Mouse (Mus musculus) liver, adult 2 months (tissue): ENCODE results near the gene Clpb. TPM values are rescaled to one million over a fixed set of nuclear protein-coding genes. Genes with fewer than 3 reads are reported as not detected.

Experiments
- DNase-seq: peaks from one replicate; pipeline ENCODE4 v3.0.0-alpha.2; 2011; ENCODE audit warnings: low read depth, low spot score; ENCODE audit errors: extremely low read depth
- H3K27ac ChIP-seq: fragments of 200-500 bp; replicated peaks from 2 replicates; pipeline ENCODE4 v1.5.1; 2012; ENCODE audit warnings: low read depth, mild to moderate bottlenecking, control low read depth, inconsistent platforms, low read length; ENCODE audit not compliant: insufficient read depth
- H3K27me3 ChIP-seq: fragments of 200-500 bp; 2 replicates; pipeline ENCODE4 v1.6.1; 2012; ENCODE audit warnings: mild to moderate bottlenecking, moderate library complexity, low read length, inconsistent platforms; ENCODE audit not compliant: control insufficient read depth, insufficient read depth
- H3K36me3 ChIP-seq: fragments of 200-500 bp; 2 replicates; pipeline ENCODE4 v1.6.1; 2012; ENCODE audit warnings: low read length, inconsistent platforms; ENCODE audit not compliant: control insufficient read depth, insufficient read depth
- H3K4me1 ChIP-seq: fragments of 200-500 bp; 2 replicates; pipeline ENCODE4 v1.6.1; 2011; ENCODE audit warnings: low read length; ENCODE audit not compliant: control insufficient read depth, insufficient read depth
- H3K4me3 ChIP-seq: fragments of 200-500 bp; 2 replicates; pipeline ENCODE4 v1.5.1; 2011; ENCODE audit warnings: low read depth, mild to moderate bottlenecking, control low read depth, low read length, moderate library complexity; ENCODE audit not compliant: insufficient read depth
- H3K79me2 ChIP-seq: fragments of 200-500 bp; 2 replicates; pipeline ENCODE4 v1.6.1; 2012; ENCODE audit warnings: inconsistent platforms, mild to moderate bottlenecking, low read length, moderate library complexity; ENCODE audit not compliant: control insufficient read depth, insufficient read depth
- H3K9ac ChIP-seq: fragments of 200-500 bp; 2 replicates; pipeline ENCODE4 v1.6.1; 2012; ENCODE audit warnings: low read depth, mild to moderate bottlenecking, control low read depth, inconsistent platforms, low read length
- CTCF ChIP-seq: fragments of 200-500 bp; IDR thresholded peaks from 2 replicates; pipeline ENCODE4 v1.5.1; 2011; ENCODE audit warnings: low read depth, low read length, control low read depth
- POLR2A ChIP-seq: fragments of 200-500 bp; IDR thresholded peaks from 2 replicates; pipeline ENCODE4 v1.6.1; 2011; ENCODE audit warnings: low read length, control low read depth; ENCODE audit not compliant: insufficient read depth; ENCODE audit errors: extremely low read depth
- WGBS: fragments of 180-500 bp; shearing (Covaris S2); methylation state at CpG from one replicate; pipeline ENCODE4 v1.1.7; 2018; 5-methylcytosine and 5-hydroxymethylcytosine counted together
- polyA plus RNA-seq: library from polyadenylated mRNA; depleted of rRNA; stranded (reverse); fragments of >200 nt; gene quantifications from 2 replicates; pipeline ENCODE4 v1.2.3, GENCODE M21; 2012
- total RNA-seq: library from RNA; depleted of rRNA; stranded (reverse); fragments of >200 nt; gene quantifications from 2 replicates; pipeline ENCODE4 v1.2.3, GENCODE M21; 2014

The Clpb gene
- total and polyA plus RNA-seq, 2 experiments: 36.4 to 43.2 TPM

GRCm38 (mm10) chr7:101695483-101695882 lies 32.0 kb downstream of the Clpb start:
- H3K4me1 ChIP-seq: peaks cover 5% of the 10 kb centered on the region; the same call in 1 of the 2 replicates
- H3K27me3 ChIP-seq: no peaks in the 10 kb centered on the region
- no peak overlapping the region for H3K27ac ChIP-seq
- no peak overlapping the region for H3K9ac ChIP-seq
- H3K4me3 ChIP-seq: no peak overlapping the region
- no peak for DNase-seq
- 0 out of 2 replicates have a peak, but pooled peaks cover 2% of the 10 kb centered on the region for H3K79me2 ChIP-seq
- no peaks in the 10 kb centered on the region for H3K36me3 ChIP-seq
- WGBS: 78% methylated on average over 5 of the region's 5 CpGs
- TF ChIP-seq POLR2A (no peak), CTCF (no peak)

GRCm38 (mm10) chr7:101696931-101697723 lies 33.7 kb downstream of the Clpb start:
- H3K4me3 ChIP-seq: no peak overlapping the region
- no peak overlapping the region for H3K27ac ChIP-seq
- H3K79me2 ChIP-seq: 0 out of 2 replicates have a peak, but pooled peaks cover 3% of the 10 kb centered on the region
- DNase-seq: no peak
- no peak for TF ChIP-seq POLR2A
- no peak for TF ChIP-seq CTCF
- no peak overlapping the region for H3K9ac ChIP-seq
- peaks cover 2% of the 10 kb centered on the region; the same call in 1 of the 2 replicates for H3K4me1 ChIP-seq
- 79% methylated on average over 10 of the region's 10 CpGs for whole genome bisulfite sequencing
- H3K36me3 ChIP-seq: no peaks in the 10 kb centered on the region
- H3K27me3 ChIP-seq: no peaks in the 10 kb centered on the region

GRCm38 (mm10) chr7:101700296-101700695 lies 36.9 kb downstream of the Clpb start:
- Histone ChIP-seq H3K27me3 (no peaks in the 10 kb centered on the region), H3K4me3 (no peak overlapping the region), H3K36me3 (no peaks in the 10 kb centered on the region), H3K4me1 (0 out of 2 replicates have a peak, but pooled peaks cover 2% of the 10 kb centered on the region), H3K9ac (no peak overlapping the region), H3K27ac (no peak overlapping the region), H3K79me2 (0 out of 2 replicates have a peak, but pooled peaks cover 3% of the 10 kb centered on the region)
- DNase-seq: no peak
- TF ChIP-seq CTCF (no peak), POLR2A (no peak)
- 83% methylated on average over 3 of the region's 3 CpGs for WGBS

GRCm38 (mm10) chr7:101702706-101703105 lies 39.3 kb downstream of the Clpb start:
- DNase-seq: no peak
- H3K36me3 ChIP-seq: no peaks in the 10 kb centered on the region
- WGBS: 62% methylated on average over 5 of the region's 5 CpGs
- 0 out of 2 replicates have a peak, but pooled peaks cover 3% of the 10 kb centered on the region for H3K79me2 ChIP-seq
- no peak overlapping the region for H3K9ac ChIP-seq
- no peaks in the 10 kb centered on the region for H3K27me3 ChIP-seq
- H3K27ac ChIP-seq: no peak overlapping the region
- no peaks in the 10 kb centered on the region for H3K4me1 ChIP-seq
- no peak overlapping the region for H3K4me3 ChIP-seq
- TF ChIP-seq POLR2A (no peak), CTCF (no peak)

GRCm38 (mm10) chr7:101709586-101709985 lies 46.2 kb downstream of the Clpb start:
- H3K79me2 ChIP-seq: no peaks in the 10 kb centered on the region
- WGBS: 91% methylated on average over 3 of the region's 3 CpGs
- H3K36me3 ChIP-seq: no peaks in the 10 kb centered on the region
- H3K4me1 ChIP-seq: no peaks in the 10 kb centered on the region
- H3K4me3 ChIP-seq: no peak overlapping the region
- no peak overlapping the region for H3K9ac ChIP-seq
- no peaks in the 10 kb centered on the region for H3K27me3 ChIP-seq
- H3K27ac ChIP-seq: no peak overlapping the region
- DNase-seq: no peak
- TF ChIP-seq CTCF: no peak
- TF ChIP-seq POLR2A: no peak

GRCm38 (mm10) chr7:101710236-101710635 lies 46.8 kb downstream of the Clpb start:
- Histone ChIP-seq H3K79me2 (no peaks in the 10 kb centered on the region), H3K27me3 (no peaks in the 10 kb centered on the region), H3K4me3 (no peak overlapping the region), H3K9ac (no peak overlapping the region), H3K27ac (no peak overlapping the region), H3K4me1 (no peaks in the 10 kb centered on the region), H3K36me3 (no peaks in the 10 kb centered on the region)
- DNase-seq: no peak
- WGBS: 80% methylated on average over 5 of the region's 5 CpGs
- TF ChIP-seq POLR2A: no peak
- TF ChIP-seq CTCF: no peak
